Mouse (Mus musculus) ES-E14 (cell line): ENCODE measurements around the gene Gclm.

Experiments
- CHD2 ChIP-seq: IDR thresholded peaks from 2 replicates; pipeline ENCODE4 v1.6.1; 2014; ENCODE audit warnings: mild to moderate bottlenecking, low read depth, low read length, inconsistent platforms
- MAFK ChIP-seq: IDR thresholded peaks from 2 replicates; pipeline ENCODE4 v1.6.1; 2014; ENCODE audit warnings: mild to moderate bottlenecking, low read depth, low read length, inconsistent platforms; ENCODE audit not compliant: insufficient read depth
- ZC3H11A ChIP-seq: IDR thresholded peaks from 2 replicates; pipeline ENCODE4 v1.6.1; 2012; ENCODE audit warnings: low read depth, mild to moderate bottlenecking, inconsistent platforms, low read length, borderline replicate concordance
- ZNF384 ChIP-seq: IDR thresholded peaks from 2 replicates; pipeline ENCODE4 v1.6.1; 2012; ENCODE audit warnings: low read depth, low read length, inconsistent platforms

DNA sequence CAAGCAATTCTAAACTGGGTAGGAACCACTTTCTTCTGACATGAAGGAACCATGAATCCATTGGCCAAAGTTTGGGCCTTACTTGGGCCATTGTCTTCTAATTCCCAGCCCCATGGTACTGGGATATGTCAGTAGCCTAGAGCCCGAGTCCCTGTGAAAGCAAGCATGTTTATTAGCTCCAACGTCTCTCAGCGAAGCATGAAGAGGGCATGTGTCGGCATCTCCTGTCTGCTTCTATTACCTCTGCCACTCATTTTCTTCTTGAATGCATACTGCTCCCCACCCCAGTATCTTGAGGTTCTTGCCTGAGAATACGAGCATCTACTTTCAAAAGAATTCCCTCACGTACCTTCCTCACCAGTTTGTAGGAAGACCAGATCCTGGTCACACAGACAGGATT lies 39.6 kb upstream of the Gclm start:
- no peak for TF ChIP-seq CHD2
- TF ChIP-seq MAFK, result no peak
- no peak for TF ChIP-seq ZC3H11A
- no peak for TF ChIP-seq ZNF384
